Mouse (Mus musculus): ENCODE measurements around the gene Aff3.

Gene Aff3

DNA sequence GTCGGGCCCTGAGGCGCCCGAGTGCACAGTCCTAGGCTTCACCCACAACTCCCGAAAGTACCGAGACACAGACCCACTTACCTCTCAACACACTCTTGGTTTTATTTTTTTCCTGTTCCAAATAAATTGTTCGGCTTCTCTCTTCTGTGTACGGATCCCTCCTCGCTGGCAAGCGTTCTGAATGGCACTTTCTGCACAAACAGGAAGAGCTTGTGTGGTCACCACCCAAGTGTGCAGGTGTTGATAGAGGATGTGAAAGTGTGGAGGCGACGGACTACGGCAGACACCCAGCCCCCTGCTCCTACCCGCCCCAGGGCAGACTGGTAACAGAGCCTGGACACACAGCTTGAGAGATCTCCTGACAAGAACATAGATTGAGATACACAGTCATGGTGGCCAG is at the start of gene Aff3:
TSS of gene Aff3 (minus strand) at position 179 of the 400 bp plus-strand sequence.
- no peak for DNase-seq (ENCODE audit: low spot score)

DNA sequence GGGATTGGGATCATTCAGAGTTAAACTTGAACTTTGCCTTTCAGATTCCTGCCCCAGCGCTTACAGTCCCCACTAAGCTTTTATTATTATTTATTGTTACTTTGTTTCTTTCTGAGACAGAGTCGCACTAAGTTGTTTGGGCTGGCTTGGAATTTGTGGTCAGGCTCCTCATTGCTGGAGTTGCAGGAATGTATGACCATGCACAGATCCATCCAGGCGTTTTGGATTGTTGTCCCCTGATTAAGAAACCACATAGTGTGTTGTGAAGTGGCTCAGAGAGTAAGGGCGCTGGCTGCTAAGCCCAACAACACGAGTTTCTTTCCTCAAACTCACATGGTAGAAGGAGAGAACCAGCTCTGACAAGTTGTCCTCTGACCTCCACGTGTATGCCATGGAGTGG is 35.9 kb upstream of the Aff3 start:
- no peak for DNase-seq (ENCODE audit: low spot score)

- DNase-seq (ENCODE audit: low spot score), result no peak
Measured at GRCm38 (mm10) chr1:38699244-38699643, 34.5 kb upstream of the Aff3 start.

DNA sequence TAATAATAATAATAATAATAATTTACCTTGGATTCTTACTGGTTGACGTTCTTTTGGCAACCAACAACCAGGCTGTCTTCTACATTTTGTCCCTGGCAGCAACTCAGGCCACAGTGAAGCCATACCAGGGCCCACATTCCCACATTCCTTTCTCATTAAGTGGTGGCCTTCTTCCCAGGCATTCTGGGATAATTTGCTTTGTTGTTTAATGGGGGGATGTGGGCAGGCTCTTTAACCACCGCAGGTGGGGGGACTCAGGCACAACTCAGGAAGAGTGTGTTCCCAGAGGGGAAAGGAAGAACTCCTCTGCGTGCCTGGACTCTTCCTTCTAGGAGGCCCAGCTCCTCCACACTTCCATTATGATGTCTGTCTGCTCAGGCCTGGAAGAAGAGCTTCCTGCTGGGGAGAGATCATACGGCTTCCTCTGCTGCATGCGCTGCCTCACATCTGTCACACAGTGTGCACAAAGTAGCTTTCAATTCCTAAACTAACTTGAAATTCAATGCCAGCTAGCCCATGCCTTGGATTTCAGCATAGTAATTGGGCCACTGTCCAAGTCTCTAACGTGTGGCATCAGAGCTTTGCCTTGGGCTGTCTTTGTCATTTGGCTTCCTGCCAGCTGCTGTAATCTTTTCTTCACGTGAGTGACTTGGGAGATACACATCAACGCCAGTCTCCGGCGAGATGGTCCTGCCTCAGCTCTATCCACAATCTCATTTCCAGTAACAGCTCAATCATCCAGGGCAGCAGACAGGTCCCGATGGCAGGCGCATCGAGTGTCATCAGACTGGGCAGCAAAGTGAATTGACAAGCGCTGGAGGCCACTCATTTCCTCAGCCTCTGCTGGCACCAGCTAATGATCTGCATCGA is 31.3 kb upstream of the Aff3 start:
- no peak for DNase-seq (ENCODE audit: low spot score)

DNA sequence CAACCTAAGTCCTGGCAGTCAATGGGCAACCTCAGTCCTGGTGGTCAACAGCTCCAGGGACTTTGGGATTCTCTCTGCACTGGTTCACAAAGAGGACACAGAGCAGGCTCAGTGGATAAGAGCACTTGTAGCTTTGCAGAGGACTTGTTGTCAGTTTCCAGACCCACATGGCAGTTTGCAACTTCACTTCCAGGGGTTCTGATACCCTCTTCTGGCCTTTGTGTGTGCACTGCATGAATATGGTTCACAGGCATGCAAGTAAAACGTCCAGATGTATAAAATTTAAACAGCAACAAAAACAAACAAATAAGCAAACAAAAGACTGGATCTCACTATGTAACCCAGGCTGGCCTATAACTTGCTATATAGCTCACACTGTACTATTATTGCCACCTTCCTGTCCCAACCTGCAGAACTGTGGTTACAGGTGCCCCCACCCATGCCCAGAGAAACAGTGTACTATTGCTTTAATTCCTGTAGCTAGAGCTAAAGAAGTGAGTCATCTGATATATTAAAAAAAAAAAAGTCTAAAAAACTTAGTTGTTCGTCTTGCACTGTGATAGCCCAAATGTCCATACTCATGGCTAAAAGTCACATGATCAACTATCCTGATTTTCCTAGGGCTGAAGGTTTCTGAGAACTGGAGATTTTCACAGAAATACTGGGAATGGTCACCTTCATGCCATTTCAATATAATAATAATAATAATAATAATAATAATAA is 30.5 kb upstream of the Aff3 start:
- no peak for DNase-seq (ENCODE audit: low spot score)

- no peak for DNase-seq (ENCODE audit: low spot score)
Measured at GRCm38 (mm10) chr1:38694142-38694541, 29.4 kb upstream of the Aff3 start.

DNA sequence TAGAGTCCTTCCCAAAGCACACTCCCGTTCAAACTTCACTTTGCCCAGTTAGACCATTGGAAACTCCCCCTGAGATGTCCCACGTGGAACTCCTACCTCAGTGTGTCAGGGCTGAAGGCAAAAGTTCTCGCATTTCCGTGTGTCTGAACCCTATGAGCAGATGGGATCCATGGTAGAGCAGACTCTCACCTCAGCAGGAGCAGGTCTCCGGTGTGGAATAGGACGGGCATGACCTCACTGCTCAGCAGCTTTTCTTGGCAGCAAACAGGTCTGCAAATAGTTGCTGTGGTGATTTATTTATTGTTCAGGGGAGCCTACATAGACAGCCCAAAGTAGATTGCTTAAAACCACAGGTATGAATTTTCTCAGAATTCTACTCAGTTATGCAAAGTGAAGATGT is 25.7 kb upstream of the Aff3 start:
- no peak for DNase-seq (ENCODE audit: low spot score)

- DNase-seq (ENCODE audit: low spot score), result no peak
Measured at GRCm38 (mm10) chr1:38688216-38688615, 23.5 kb upstream of the Aff3 start.

DNA sequence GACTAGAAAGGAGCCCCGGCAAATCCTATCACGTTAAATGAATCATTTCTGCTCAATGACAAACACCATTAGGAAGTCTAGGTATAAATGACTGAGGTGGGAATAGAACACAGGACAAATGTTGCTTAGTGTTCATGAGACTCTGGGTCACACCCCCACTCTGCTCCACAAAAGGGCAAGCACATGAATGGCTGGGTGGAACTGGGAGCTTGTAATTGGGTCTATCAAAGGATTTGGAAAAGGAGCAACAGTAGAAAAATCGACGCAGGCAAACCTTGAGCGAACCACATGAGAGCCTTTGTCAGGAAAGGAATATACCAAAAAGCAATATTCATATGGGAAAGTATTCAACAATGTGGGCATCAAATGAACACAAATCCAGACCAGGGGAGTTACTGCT is 21.0 kb upstream of the Aff3 start:
- no peak for DNase-seq (ENCODE audit: low spot score)

DNA sequence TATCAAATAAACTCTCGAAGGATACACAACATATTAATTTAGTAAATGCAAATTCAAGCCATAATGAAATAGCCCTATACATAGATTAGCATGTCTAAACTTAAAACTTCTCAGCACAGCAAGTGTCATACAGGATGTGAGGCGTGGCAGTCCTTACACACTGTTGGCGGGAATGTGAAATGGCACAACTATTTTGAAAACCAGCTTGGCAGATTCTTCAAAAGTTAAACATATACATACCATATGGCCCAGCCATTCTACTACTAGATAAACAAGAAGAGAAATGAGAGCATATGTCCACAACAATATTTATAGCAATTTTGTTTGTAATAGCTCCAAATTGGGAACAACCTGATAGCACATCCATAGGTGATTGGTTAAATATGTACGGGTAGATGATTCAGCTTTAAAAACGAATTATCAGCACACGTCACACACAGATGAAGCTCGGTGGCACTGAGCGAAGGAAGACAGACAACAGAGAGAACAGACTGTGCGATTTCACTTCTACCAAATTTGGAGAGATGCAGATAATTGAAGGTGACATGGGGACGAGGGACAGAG is 18.5 kb upstream of the Aff3 start:
- no peak for DNase-seq (ENCODE audit: low spot score)

DNA sequence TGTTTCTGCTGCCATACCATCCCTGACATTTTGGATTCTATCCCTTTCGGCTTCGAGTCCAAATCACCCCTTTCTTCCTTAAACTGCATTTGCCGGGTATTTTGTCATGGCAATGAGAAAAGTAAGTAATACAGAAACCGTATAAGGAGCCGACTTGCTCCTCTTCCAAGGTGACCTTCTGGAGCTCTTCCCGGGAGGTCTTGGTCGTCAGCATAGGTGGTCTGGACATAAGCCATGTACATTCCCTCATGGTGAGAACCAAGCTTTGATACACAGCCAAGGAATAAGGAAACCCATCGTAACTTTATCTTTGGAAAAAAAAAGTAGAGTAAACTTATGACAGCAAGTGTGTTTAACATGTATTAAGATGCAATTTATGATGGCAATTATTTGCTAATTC is 15.1 kb upstream of the Aff3 start:
- DNase-seq (ENCODE audit: low spot score), result no peak

DNA sequence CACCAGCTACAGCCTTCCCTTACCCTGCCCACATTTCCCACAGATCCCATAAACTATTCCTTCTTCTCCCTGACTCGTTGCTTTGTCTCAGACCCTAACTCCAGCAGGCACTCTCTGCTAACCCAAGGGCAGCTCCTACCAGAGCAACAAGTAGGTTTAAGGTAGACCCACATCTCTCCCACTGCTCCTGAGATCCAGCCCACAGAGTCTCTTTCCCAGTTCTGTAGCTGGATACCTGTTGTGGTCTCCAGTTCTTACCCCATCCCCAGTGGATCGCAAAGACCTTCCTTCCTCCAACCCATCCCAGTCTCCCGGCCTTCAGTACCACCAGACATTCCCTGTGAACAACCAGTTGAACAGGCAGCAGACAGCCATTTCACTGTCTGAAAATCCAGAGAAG is 7.0 kb upstream of the Aff3 start:
- DNase-seq (ENCODE audit: low spot score), result no peak

- DNase-seq (ENCODE audit: low spot score), result no peak
Measured at GRCm38 (mm10) chr1:38671019-38671418, 6.3 kb upstream of the Aff3 start.

GRCm38 (mm10) chr1:38668327-38668726 is 3.6 kb upstream of the Aff3 start:
- no peak for DNase-seq (ENCODE audit: low spot score)

DNA sequence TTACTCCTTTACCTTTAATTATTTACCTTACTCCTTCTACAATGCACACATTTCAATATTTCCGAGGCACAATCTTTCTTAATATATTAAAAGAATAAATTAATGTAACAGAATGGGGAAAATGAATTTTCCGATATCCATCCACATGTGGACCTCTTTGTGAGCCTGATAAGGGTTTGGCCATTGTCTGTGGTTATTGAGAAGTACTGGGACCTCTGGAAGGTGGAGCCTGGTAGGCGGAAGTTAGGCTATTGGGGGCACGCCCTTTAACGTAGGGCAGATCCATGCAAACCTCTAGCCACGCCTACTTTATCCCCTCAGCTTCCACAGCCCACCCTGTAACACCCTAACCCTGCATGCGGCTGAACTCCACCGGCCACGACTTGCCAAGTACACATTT is 3.1 kb upstream of the Aff3 start:
- no peak for DNase-seq (ENCODE audit: low spot score)

- no peak for DNase-seq (ENCODE audit: low spot score)
Measured at GRCm38 (mm10) chr1:38666766-38667118, 2.0 kb upstream of the Aff3 start.

GRCm38 (mm10) chr1:38666111-38666765 is 1.5 kb upstream of the Aff3 start:
- DNase-seq (ENCODE audit: low spot score), result no peak

DNA sequence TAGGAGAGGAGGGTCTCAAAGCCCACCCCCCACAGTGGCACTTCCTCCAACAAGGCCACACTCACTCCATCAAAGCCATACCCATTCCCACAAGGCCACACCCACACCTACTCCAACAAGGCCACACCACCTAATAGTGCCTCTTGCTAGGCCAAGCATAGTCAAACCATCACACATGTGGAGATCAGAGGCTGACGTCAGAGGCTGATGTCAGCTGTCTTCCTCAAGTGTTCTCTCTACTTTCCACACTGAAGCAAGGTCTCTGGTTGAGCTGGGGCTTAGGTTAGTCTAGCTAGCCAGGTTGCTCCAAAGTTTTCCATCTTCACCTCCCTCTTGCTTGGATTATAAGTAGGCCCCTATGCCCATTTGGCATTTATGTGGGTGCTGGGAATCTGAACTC is 856 bp upstream of the Aff3 start:
- DNase-seq (ENCODE audit: low spot score), result no peak

- DNase-seq (ENCODE audit: low spot score), result no peak
Measured at GRCm38 (mm10) chr1:38664261-38664660, 494 bp downstream of the Aff3 start.

- DNase-seq (ENCODE audit: low spot score), result no peak
Measured at GRCm38 (mm10) chr1:38662616-38663193, 2.0 kb downstream of the Aff3 start.

GRCm38 (mm10) chr1:38658933-38659553 is 5.7 kb downstream of the Aff3 start:
- DNase-seq (ENCODE audit: low spot score), result no peak

- DNase-seq (ENCODE audit: low spot score), result no peak
Measured at GRCm38 (mm10) chr1:38658376-38658775, 6.4 kb downstream of the Aff3 start.
